Mouse (Mus musculus) heart, postnatal 0 days (tissue): ENCODE data around the gene Rora. TPM values are rescaled to one million over a fixed set of nuclear protein-coding genes. Genes with fewer than 3 reads are reported as not detected.

Experiments used
- ATAC-seq: fragments of 200-750 bp; cut with Nextera tagmentation; 2 replicates; pipeline ENCODE4 v1.8.0; 2017; ENCODE audit warnings: low read depth, moderate number of reproducible peaks, moderate library complexity; ENCODE audit not compliant: insufficient read depth
- DNase-seq: peaks from one replicate; pipeline ENCODE4 v3.0.0-alpha.2; 2016; ENCODE audit warnings: low spot score
- H3K27ac ChIP-seq: fragments of 300-500 bp; sonication (generic); 2 replicates; pipeline ENCODE4 v1.5.1; 2014; ENCODE audit warnings: low read depth, mild to moderate bottlenecking
- H3K27me3 ChIP-seq: fragments of 300-500 bp; sonication (generic); 2 replicates; pipeline ENCODE4 v1.6.1; 2014; ENCODE audit warnings: low read length, mixed read lengths; ENCODE audit not compliant: control insufficient read depth, insufficient read depth
- H3K36me3 ChIP-seq: fragments of 300-500 bp; sonication (generic); replicated peaks from 2 replicates; pipeline ENCODE4 v1.6.1; 2014; ENCODE audit warnings: low read length, mixed read lengths; ENCODE audit not compliant: control insufficient read depth, insufficient read depth
- H3K4me1 ChIP-seq: fragments of 300-500 bp; sonication (generic); 2 replicates; pipeline ENCODE4 v1.6.1; 2014; ENCODE audit warnings: antibody characterized with exemption; ENCODE audit not compliant: control insufficient read depth, insufficient read depth
- H3K4me2 ChIP-seq: fragments of 300-500 bp; sonication (generic); 2 replicates; pipeline ENCODE4 v1.6.1; 2014; ENCODE audit warnings: low read depth, mild to moderate bottlenecking, low read length, moderate library complexity
- H3K4me3 ChIP-seq: fragments of 300-500 bp; sonication (generic); 2 replicates; pipeline ENCODE4 v1.5.1; 2014; ENCODE audit warnings: low read depth, low read length
- H3K9ac ChIP-seq: fragments of 300-500 bp; sonication (generic); replicated peaks from 2 replicates; pipeline ENCODE4 v1.6.1; 2014; ENCODE audit warnings: low read depth, low read length, mixed read lengths
- H3K9me3 ChIP-seq: fragments of 300-500 bp; sonication (generic); replicated peaks from 2 replicates; pipeline ENCODE4 v1.6.1; 2016; ENCODE audit warnings: low read length; ENCODE audit not compliant: control insufficient read depth
- CTCF ChIP-seq: IDR thresholded peaks from 2 replicates; pipeline ENCODE4 v1.5.1; 2016; ENCODE audit warnings: antibody characterized with exemption, control low read depth, low read depth
- EP300 ChIP-seq: IDR thresholded peaks from 2 replicates; pipeline ENCODE4 v1.6.1; 2016; ENCODE audit warnings: antibody characterized with exemption, low read depth
- WGBS: fragments of 180-500 bp; shearing (Covaris S2); extraction: QIAGEN DNeasy Blood & Tissue Kit; methylation state at CpG from one replicate; pipeline ENCODE4 v1.1.7; 2014; 5-methylcytosine and 5-hydroxymethylcytosine counted together
- polyA plus RNA-seq: library from polyadenylated mRNA; unstranded; fragments of >200 nt; fragmentation: Nextera tagmentation; extraction: Ambion mirVana; gene quantifications from 2 replicates; pipeline ENCODE4 v1.2.1, GENCODE M21; 2015
- total RNA-seq: library from RNA; depleted of rRNA; stranded (reverse); fragments of >200 nt; gene quantifications from 2 replicates; pipeline ENCODE4 v1.2.3, GENCODE M21; 2014; ENCODE audit warnings: low replicate concordance

Rora gene
- total and polyA plus RNA-seq, 2 experiments from 2014 or later, result 7.9 to 9.8 TPM

DNA sequence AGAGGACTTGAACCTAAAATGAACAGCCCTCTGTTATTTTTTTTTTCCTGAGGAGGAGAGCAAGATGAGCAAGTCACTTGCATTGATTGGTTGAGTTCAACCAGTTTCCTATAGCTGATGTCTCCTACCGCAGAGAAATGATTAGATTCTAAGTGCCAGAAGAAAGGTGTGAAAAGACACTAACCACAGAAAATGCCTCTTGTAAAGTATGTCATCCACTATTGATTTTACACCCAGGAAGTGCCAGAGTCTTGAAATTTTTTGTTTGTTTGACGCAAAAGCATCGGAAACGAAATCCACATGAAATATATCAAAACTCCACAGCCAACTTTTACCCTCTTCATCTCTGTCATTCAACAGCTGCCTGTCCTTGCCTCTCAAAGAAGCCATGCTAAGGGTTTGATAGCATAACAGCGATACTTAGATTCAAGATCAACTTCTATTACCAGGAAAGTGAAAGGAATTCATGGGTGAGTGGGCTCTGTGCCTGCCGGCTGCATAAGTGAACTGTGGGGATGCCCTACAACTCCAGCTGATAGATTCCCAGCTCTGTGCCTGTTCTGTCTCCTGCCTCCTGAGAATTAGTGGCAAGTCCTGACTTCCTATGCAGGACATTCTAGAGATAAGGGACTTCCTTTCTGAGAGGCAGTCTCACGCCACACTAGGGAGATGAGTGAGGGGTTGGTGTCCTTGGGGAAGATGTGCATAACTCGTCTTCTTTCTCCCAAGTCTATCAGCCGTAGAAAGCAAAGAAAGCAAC, 661.0 kb downstream of the Rora start:
- H3K4me3 ChIP-seq, result no peak overlapping the region
- H3K27me3 ChIP-seq, result no peaks in the 10 kb centered on the region
- no peak for ATAC-seq
- H3K9ac ChIP-seq, result no peak overlapping the region
- H3K27ac ChIP-seq, result 0 out of 2 replicates have a peak overlapping the region, but pooled peaks have one; percentile 28
- TF ChIP-seq EP300 (no peak), CTCF (no peak)
- no peak overlapping the region for H3K4me2 ChIP-seq
- H3K9me3 ChIP-seq, result no peaks in the 10 kb centered on the region
- H3K4me1 ChIP-seq, result peaks cover 15% of the 10 kb centered on the region; the same call in 1 of the 2 replicates
- DNase-seq, result no peak
- 52% methylated on average over 9 of the region's 9 CpGs for WGBS
- H3K36me3 ChIP-seq, result no peaks in the 10 kb centered on the region

GRCm38 (mm10) chr9:69317527-69318115, 664.0 kb downstream of the Rora start:
- Histone ChIP-seq H3K9me3 (no peaks in the 10 kb centered on the region), H3K9ac (no peak overlapping the region), H3K27me3 (no peaks in the 10 kb centered on the region), H3K36me3 (no peaks in the 10 kb centered on the region), H3K27ac (no peak overlapping the region), H3K4me2 (no peak overlapping the region), H3K4me3 (no peak overlapping the region), H3K4me1 (peaks cover 17% of the 10 kb centered on the region; the same call in 1 of the 2 replicates)
- TF ChIP-seq EP300, result no peak
- TF ChIP-seq CTCF, result no peak
- DNase-seq, result no peak
- no peak for ATAC-seq
- 61% methylated on average over 3 of the region's 3 CpGs for WGBS

DNA sequence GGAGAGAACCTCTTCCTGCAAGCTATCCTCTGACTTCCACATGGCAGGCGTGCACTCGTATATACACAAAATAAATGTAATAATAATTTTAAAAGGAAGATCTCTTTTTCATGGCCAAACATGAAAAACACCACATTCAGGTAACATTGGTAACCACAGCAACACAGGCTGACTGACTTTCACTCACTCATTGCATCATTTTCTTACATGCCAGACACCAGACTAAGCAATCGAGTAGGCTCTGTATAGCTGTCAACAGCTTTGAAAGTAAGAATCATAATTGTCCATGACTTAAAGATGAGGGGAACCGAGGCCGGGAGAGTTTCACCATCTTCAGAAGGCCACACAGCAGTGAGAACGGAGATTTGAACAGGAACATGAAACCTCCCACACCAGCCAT, 665.8 kb downstream of the Rora start:
- ATAC-seq, result no peak

DNA sequence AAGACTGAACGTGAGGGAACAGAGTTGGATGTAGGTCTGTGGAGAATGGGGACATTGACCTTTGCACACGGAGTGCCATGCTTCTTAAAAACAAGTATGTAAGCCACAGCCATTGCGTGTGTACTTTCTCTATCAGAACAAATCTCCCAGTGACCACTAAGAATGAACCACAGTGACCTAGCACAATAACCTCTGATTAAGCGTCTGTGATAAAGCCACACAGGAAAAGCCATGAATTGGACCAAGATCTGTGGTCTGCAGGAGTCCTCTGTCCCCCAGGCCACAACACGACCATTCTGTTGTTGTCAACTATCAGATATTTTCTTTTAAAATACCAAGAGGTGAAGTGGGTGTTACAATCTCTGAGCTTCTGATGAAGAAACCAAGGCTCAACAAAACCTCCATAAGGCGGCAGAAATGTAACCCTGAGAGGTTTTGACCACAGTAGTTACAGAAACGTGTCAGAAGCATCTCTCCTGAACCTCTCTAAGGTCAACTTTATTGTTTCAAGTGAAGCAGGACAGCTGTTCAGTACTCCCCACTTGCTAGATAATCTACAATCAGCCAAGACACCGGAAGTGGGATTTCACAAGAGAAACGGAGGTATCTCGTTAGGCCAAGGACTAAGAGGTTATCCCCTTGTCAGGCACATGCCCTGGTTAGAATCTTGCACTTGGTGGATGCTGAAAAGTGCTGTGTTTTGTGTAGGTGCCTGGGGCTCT, 666.5 kb downstream of the Rora start:
- H3K9me3 ChIP-seq, result no peaks in the 10 kb centered on the region
- no peak for TF ChIP-seq EP300
- no peak overlapping the region for H3K9ac ChIP-seq
- no peak overlapping the region for H3K4me2 ChIP-seq
- no peaks in the 10 kb centered on the region for H3K27me3 ChIP-seq
- H3K4me3 ChIP-seq, result no peak overlapping the region
- 54% methylated on average over 10 of the region's 10 CpGs for WGBS
- H3K36me3 ChIP-seq, result no peaks in the 10 kb centered on the region
- ATAC-seq (no peak), DNase-seq (no peak)
- no peak overlapping the region for H3K27ac ChIP-seq
- peaks cover 25% of the 10 kb centered on the region; the same call in 1 of the 2 replicates for H3K4me1 ChIP-seq

More for the DNA sequence above, 665.8 kb downstream of the Rora start:
- Histone ChIP-seq H3K9ac (no peak overlapping the region), H3K9me3 (no peaks in the 10 kb centered on the region), H3K4me2 (no peak overlapping the region), H3K27ac (no peak overlapping the region), H3K36me3 (no peaks in the 10 kb centered on the region), H3K4me3 (no peak overlapping the region), H3K27me3 (no peaks in the 10 kb centered on the region), H3K4me1 (peaks cover 32% of the 10 kb centered on the region; the same call in 1 of the 2 replicates)
- DNase-seq, result no peak
- TF ChIP-seq CTCF (no peak), EP300 (no peak)
- WGBS, result 82% methylated on average over 6 of the region's 6 CpGs

- Histone ChIP-seq H3K9me3 (no peaks in the 10 kb centered on the region), H3K4me3 (no peak overlapping the region), H3K27me3 (no peaks in the 10 kb centered on the region), H3K4me1 (peaks cover 25% of the 10 kb centered on the region; the same call in 1 of the 2 replicates), H3K9ac (no peak overlapping the region), H3K36me3 (no peaks in the 10 kb centered on the region), H3K4me2 (no peak overlapping the region), H3K27ac (no peak overlapping the region)
- DNase-seq, result no peak
- peak; percentile 17; the same call in 1 of the 2 replicates for TF ChIP-seq CTCF
- no peak for TF ChIP-seq EP300
- WGBS, result 58% methylated on average over 3 of the region's 3 CpGs
- ATAC-seq, result no peak
Observed at GRCm38 (mm10) chr9:69320635-69321027, 667.0 kb downstream of the Rora start.
